Mouse (Mus musculus): Measurements from ENCODE around the gene Luc7l2. TPM values are rescaled to one million over a fixed set of nuclear protein-coding genes. Genes with fewer than 3 reads are reported as not detected.

Gene Luc7l2
- polyA plus RNA-seq, 2 experiments: 18.0 to 57.2 TPM

GRCm38 (mm10) chr6:38629556-38629955 lies 78.4 kb downstream of the Luc7l2 start:
- Histone ChIP-seq H3K4me2 (ENCODE audit: low read depth) (no peak overlapping the region), H3K27me3 (ENCODE audit: control insufficient read depth, insufficient read depth, low read length) (peaks cover 10% of the 10 kb centered on the region), H3K4me3 (ENCODE audit: insufficient read depth in 1 of 2, low read depth in 2 of 2, low read length in 2 of 2) (no peak overlapping the region), H3K27ac (no peak overlapping the region), H3K9ac (replicated peaks) (no peak overlapping the region), H3K36me3 (replicated peaks; ENCODE audit: control insufficient read depth, insufficient read depth, low read depth) (no peaks in the 10 kb centered on the region), H3K9me3 (ENCODE audit: control insufficient read depth, low read length) (no peaks in the 10 kb centered on the region), H3K4me1 (replicated peaks; ENCODE audit: control insufficient read depth in 2 of 2, insufficient read depth in 2 of 2, low read length in 1 of 2) (no peaks in the 10 kb centered on the region)
- ATAC-seq (ENCODE audit: insufficient read depth) (no peak), DNase-seq (ENCODE audit: low read depth in 3 of 3, low spot score in 3 of 3) (no peak)
- TF ChIP-seq CTCF (IDR thresholded peaks at IDR 0.05; ENCODE audit: low read depth) (no peak), EP300 (IDR thresholded peaks at IDR 0.05; ENCODE audit: low read depth) (no peak)
- 69% methylated on average over 1 of the region's 1 CpGs for WGBS (ENCODE audit: insufficient replicate concordance)

GRCm38 (mm10) chr6:38632826-38633225 lies 81.7 kb downstream of the Luc7l2 start:
- Histone ChIP-seq H3K36me3 (replicated peaks; ENCODE audit: control insufficient read depth, insufficient read depth, low read depth) (no peaks in the 10 kb centered on the region), H3K27me3 (ENCODE audit: control insufficient read depth, insufficient read depth, low read length) (peaks cover 43% of the 10 kb centered on the region), H3K4me3 (ENCODE audit: insufficient read depth in 1 of 2, low read depth in 2 of 2, low read length in 2 of 2) (no peak overlapping the region), H3K4me2 (ENCODE audit: low read depth) (no peak overlapping the region), H3K27ac (no peak overlapping the region), H3K9me3 (ENCODE audit: control insufficient read depth, low read length) (no peaks in the 10 kb centered on the region), H3K9ac (replicated peaks) (no peak overlapping the region), H3K4me1 (replicated peaks; ENCODE audit: control insufficient read depth in 2 of 2, insufficient read depth in 2 of 2, low read length in 1 of 2) (0 out of 4 replicates have a peak, but pooled peaks cover 0 to 2% of the 10 kb centered on the region in 2 experiments)
- WGBS (ENCODE audit: insufficient replicate concordance): 77% methylated on average over 2 of the region's 2 CpGs
- ATAC-seq (ENCODE audit: insufficient read depth) (no peak), DNase-seq (ENCODE audit: low read depth in 3 of 3, low spot score in 3 of 3) (no peak)
- TF ChIP-seq CTCF (IDR thresholded peaks at IDR 0.05; ENCODE audit: low read depth) (no peak), EP300 (IDR thresholded peaks at IDR 0.05; ENCODE audit: low read depth) (no peak)

GRCm38 (mm10) chr6:38634461-38634860 lies 83.3 kb downstream of the Luc7l2 start:
- DNase-seq (ENCODE audit: low read depth in 3 of 3, low spot score in 3 of 3): no peak
- no peak overlapping the region for H3K9ac ChIP-seq (replicated peaks)
- no peak for ATAC-seq (ENCODE audit: insufficient read depth)
- no peak overlapping the region for H3K27ac ChIP-seq
- TF ChIP-seq CTCF (IDR thresholded peaks at IDR 0.05; ENCODE audit: low read depth) (no peak), EP300 (IDR thresholded peaks at IDR 0.05; ENCODE audit: low read depth) (no peak)
- H3K4me1 ChIP-seq (replicated peaks; ENCODE audit: control insufficient read depth in 2 of 2, insufficient read depth in 2 of 2, low read length in 1 of 2): 0 out of 4 replicates have a peak, but pooled peaks cover 0 to 2% of the 10 kb centered on the region in 2 experiments
- H3K9me3 ChIP-seq (ENCODE audit: control insufficient read depth, low read length): no peaks in the 10 kb centered on the region
- H3K4me3 ChIP-seq (ENCODE audit: insufficient read depth in 1 of 2, low read depth in 2 of 2, low read length in 2 of 2): no peak overlapping the region
- H3K4me2 ChIP-seq (ENCODE audit: low read depth): no peak overlapping the region
- H3K27me3 ChIP-seq (ENCODE audit: control insufficient read depth, insufficient read depth, low read length): peaks cover 56% of the 10 kb centered on the region
- WGBS (ENCODE audit: insufficient replicate concordance): 61% methylated on average over 8 of the region's 8 CpGs
- H3K36me3 ChIP-seq (replicated peaks; ENCODE audit: control insufficient read depth, insufficient read depth, low read depth): no peaks in the 10 kb centered on the region

- no peak overlapping the region for H3K9ac ChIP-seq (replicated peaks)
- peak overlapping the region; percentile 21 to 44 for H3K4me3 ChIP-seq (ENCODE audit: insufficient read depth in 1 of 2, low read depth in 2 of 2, low read length in 2 of 2)
- H3K4me1 ChIP-seq (replicated peaks; ENCODE audit: control insufficient read depth in 2 of 2, insufficient read depth in 2 of 2, low read length in 1 of 2): 0 out of 4 replicates have a peak, but pooled peaks cover 0 to 2% of the 10 kb centered on the region in 2 experiments
- H3K27me3 ChIP-seq (ENCODE audit: control insufficient read depth, insufficient read depth, low read length): peaks cover 73% of the 10 kb centered on the region
- H3K9me3 ChIP-seq (ENCODE audit: control insufficient read depth, low read length): no peaks in the 10 kb centered on the region
- H3K4me2 ChIP-seq (ENCODE audit: low read depth): peak overlapping the region; percentile 75
- H3K27ac ChIP-seq: no peak overlapping the region
- TF ChIP-seq EP300 (IDR thresholded peaks at IDR 0.05; ENCODE audit: low read depth): no peak
- no peak for TF ChIP-seq CTCF (IDR thresholded peaks at IDR 0.05; ENCODE audit: low read depth)
- 2% methylated on average over 71 of the region's 72 CpGs for WGBS (ENCODE audit: insufficient replicate concordance)
- ATAC-seq (ENCODE audit: insufficient read depth): peak; percentile 40; the same call in 1 of the 2 replicates
- DNase-seq (ENCODE audit: low read depth in 3 of 3, low spot score in 3 of 3): no peak
- H3K36me3 ChIP-seq (replicated peaks; ENCODE audit: control insufficient read depth, insufficient read depth, low read depth): no peaks in the 10 kb centered on the region
Observed at GRCm38 (mm10) chr6:38635941-38636851, 85.1 kb downstream of the Luc7l2 start.

All from liver, embryonic 14.5 days (tissue).